Mouse (Mus musculus): Measurements from ENCODE around the gene Catsper1. TPM values are rescaled to one million over a fixed set of nuclear protein-coding genes. Genes with fewer than 3 reads are reported as not detected.
A peak's percentile ranks its signal among the peaks of the same experiment; 100 is the strongest.

The Catsper1 gene
- polyA plus RNA-seq, 1 experiment from 2014 or later: not detected

DNA sequence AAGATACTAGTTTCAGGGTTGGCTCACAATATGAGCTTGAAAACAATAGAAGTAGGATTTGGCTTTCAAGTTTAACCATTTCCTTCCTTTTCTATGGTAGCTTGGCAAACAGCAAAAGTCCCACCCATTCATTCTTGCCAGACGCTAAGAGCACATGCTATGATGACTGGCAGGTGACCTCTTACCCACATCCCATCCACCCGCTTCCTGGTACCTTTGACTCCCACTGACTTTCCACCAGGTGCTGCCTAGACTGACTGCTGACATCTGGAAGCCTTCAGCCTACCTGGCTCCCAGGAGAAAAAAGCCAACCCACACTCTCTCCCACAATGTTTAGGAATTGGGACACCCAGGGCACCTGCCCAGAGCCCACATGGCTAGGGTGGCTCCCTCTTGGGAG is 28.6 kb downstream of the Catsper1 start:
- peaks cover 24% of the 10 kb centered on the region for H3K4me1 ChIP-seq
- peaks cover 34% of the 10 kb centered on the region for H3K36me3 ChIP-seq
- no peak for ATAC-seq (ENCODE audit: low FRiP score, low read depth)
- H3K4me2 ChIP-seq (replicated peaks): no peak overlapping the region
- H3K27ac ChIP-seq: no peak overlapping the region
- no peaks in the 10 kb centered on the region for H3K27me3 ChIP-seq
- no peak overlapping the region for H3K4me3 ChIP-seq
- no peaks in the 10 kb centered on the region for H3K9me3 ChIP-seq
- 94% methylated on average over 2 of the region's 2 CpGs for WGBS
- H3K9ac ChIP-seq: no peak overlapping the region

DNA sequence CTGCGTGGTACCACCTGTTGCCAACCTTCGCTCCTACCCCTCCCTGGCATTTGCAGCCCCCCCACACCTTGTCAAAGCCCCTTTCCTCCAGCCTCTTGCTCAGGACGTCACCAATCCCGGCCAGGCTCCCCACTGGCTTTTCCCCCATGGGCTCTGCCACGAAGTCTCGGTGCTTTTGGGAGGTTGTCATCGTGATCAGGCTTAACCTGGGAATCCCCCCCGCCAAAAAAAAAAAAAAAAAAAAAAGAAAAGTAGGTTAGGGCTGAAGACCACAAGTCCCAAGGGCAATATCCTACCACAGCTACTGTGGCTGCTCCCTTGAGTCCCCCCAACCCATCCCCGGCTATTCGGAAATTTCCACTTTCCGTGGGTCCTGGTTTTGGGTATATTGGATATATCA is 30.2 kb downstream of the Catsper1 start:
- no peaks in the 10 kb centered on the region for H3K27me3 ChIP-seq
- H3K9ac ChIP-seq: peak overlapping the region; percentile 91
- H3K4me1 ChIP-seq: peaks cover 24% of the 10 kb centered on the region
- no peaks in the 10 kb centered on the region for H3K9me3 ChIP-seq
- no peak overlapping the region for H3K27ac ChIP-seq
- peak overlapping the region; percentile 93 for H3K4me2 ChIP-seq (replicated peaks)
- no peak for ATAC-seq (ENCODE audit: low FRiP score, low read depth)
- H3K36me3 ChIP-seq: peaks cover 51% of the 10 kb centered on the region
- 17% methylated on average over 11 of the region's 11 CpGs for WGBS
- peak overlapping the region; percentile 99 for H3K4me3 ChIP-seq

DNA sequence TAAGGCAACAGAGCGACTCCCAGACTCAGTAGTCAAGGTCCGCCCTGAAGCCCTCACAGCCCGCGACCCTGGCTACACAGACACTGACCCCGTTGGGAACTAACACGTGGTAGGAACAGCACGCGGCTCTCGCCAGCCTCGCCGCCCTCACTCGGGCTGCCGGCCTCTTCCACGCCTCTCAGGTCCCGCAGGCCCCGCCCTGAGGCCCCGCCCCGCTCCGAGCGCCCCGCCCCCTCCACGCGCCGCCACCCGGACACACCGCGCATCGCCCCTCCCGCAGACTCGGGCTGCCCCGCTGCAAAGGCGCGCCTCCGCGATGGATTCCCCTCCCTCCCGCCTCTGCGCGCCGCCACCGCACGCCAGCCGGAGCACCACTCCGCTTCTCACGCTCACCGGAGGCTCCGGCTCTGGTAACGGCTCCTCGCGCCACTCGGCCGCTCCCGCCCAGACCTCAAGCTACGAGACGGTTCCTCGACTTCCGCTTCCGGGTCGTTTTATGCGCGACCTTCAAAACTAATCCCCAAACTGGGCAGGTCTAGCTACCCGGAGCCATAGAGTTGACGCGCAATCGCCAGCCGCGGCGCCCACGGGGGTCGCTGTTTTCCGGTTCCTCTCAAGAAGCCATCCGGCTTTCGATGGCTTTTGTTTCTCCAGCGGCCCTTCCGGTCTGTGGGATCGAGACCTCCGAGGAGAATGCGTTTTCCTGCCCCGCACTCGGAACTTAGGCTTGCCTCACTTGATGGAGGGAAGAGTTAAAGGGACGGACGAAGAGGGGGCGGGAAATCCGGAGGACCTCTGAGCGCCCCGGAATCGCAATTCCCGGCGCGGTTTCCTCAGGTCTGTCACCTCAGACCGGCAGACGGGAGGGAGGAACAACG is 30.9 kb downstream of the Catsper1 start, which contains the start of gene Eif1ad:
Eif1ad (plus strand) TSS at position 567 of the 878 bp plus-strand sequence.
- peak; percentile 97 for ATAC-seq (ENCODE audit: low FRiP score, low read depth)
- H3K36me3 ChIP-seq: peaks cover 55% of the 10 kb centered on the region
- no peaks in the 10 kb centered on the region for H3K27me3 ChIP-seq
- peaks cover 24% of the 10 kb centered on the region for H3K4me1 ChIP-seq
- H3K9me3 ChIP-seq: no peaks in the 10 kb centered on the region
- peak within 1 kb of the TSS; percentile 91 for H3K9ac ChIP-seq
- peak within 1 kb of the TSS; percentile 99 for H3K4me3 ChIP-seq
- under 1% methylated on average over 78 of the region's 92 CpGs for WGBS
- H3K4me2 ChIP-seq (replicated peaks): peak within 1 kb of the TSS; percentile 93
- H3K27ac ChIP-seq: peak within 1 kb of the TSS; percentile 95

DNA sequence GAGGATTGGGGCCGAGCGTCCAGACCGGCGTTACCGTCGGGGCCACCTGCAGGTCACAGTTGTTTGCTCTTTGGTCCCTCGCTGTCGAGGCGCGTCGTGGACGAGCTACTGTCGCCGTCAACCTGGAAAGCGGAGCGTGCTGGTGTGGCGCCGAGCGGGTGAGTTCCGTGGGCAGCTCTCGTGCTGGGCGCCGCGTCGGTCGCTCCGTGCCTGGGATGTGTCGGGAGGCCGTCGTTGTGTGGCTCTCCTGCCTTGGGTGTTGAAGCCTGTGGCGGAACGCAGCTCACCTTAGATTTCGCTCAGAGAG is 31.5 kb downstream of the Catsper1 start, which contains the start of gene Banf1:
Banf1 (minus strand) TSS at position 116 of the 307 bp plus-strand sequence.
- peaks cover 24% of the 10 kb centered on the region for H3K4me1 ChIP-seq
- ATAC-seq (ENCODE audit: low FRiP score, low read depth): no peak
- peak within 1 kb of the TSS; percentile 95 for H3K27ac ChIP-seq
- H3K27me3 ChIP-seq: no peaks in the 10 kb centered on the region
- under 1% methylated on average over 29 of the region's 33 CpGs for WGBS
- peak within 1 kb of the TSS; percentile 93 for H3K4me2 ChIP-seq (replicated peaks)
- peaks cover 61% of the 10 kb centered on the region for H3K36me3 ChIP-seq
- peak within 1 kb of the TSS; percentile 99 for H3K4me3 ChIP-seq
- no peaks in the 10 kb centered on the region for H3K9me3 ChIP-seq
- peak within 1 kb of the TSS; percentile 91 for H3K9ac ChIP-seq

GRCm38 (mm10) chr19:5367455-5367854 is 31.9 kb downstream of the Catsper1 start:
- ATAC-seq (ENCODE audit: low FRiP score, low read depth): no peak
- Histone ChIP-seq H3K36me3 (peaks cover 65% of the 10 kb centered on the region), H3K4me2 (replicated peaks) (peak overlapping the region; percentile 93), H3K9ac (peak overlapping the region; percentile 91), H3K27me3 (no peaks in the 10 kb centered on the region), H3K4me3 (peak overlapping the region; percentile 99), H3K4me1 (peaks cover 24% of the 10 kb centered on the region), H3K27ac (peak overlapping the region; percentile 95; the same call in 1 of the 2 replicates), H3K9me3 (no peaks in the 10 kb centered on the region)
- WGBS: 9% methylated on average over 11 of the region's 11 CpGs

GRCm38 (mm10) chr19:5370932-5371331 is 35.4 kb downstream of the Catsper1 start:
- Histone ChIP-seq H3K27ac (no peak overlapping the region), H3K36me3 (peaks cover 63% of the 10 kb centered on the region), H3K4me2 (replicated peaks) (no peak overlapping the region), H3K27me3 (no peaks in the 10 kb centered on the region), H3K9me3 (no peaks in the 10 kb centered on the region), H3K4me1 (peaks cover 15% of the 10 kb centered on the region), H3K4me3 (no peak overlapping the region), H3K9ac (no peak overlapping the region)
- ATAC-seq (ENCODE audit: low FRiP score, low read depth): no peak
- 89% methylated on average over 3 of the region's 3 CpGs for WGBS

GRCm38 (mm10) chr19:5372724-5373123 is 37.2 kb downstream of the Catsper1 start:
- Histone ChIP-seq H3K4me3 (no peak overlapping the region), H3K27ac (no peak overlapping the region), H3K4me1 (peaks cover 11% of the 10 kb centered on the region), H3K9me3 (no peaks in the 10 kb centered on the region), H3K9ac (no peak overlapping the region), H3K36me3 (peaks cover 77% of the 10 kb centered on the region), H3K4me2 (replicated peaks) (no peak overlapping the region), H3K27me3 (no peaks in the 10 kb centered on the region)
- ATAC-seq (ENCODE audit: low FRiP score, low read depth): no peak
- 92% methylated on average over 7 of the region's 7 CpGs for WGBS

DNA sequence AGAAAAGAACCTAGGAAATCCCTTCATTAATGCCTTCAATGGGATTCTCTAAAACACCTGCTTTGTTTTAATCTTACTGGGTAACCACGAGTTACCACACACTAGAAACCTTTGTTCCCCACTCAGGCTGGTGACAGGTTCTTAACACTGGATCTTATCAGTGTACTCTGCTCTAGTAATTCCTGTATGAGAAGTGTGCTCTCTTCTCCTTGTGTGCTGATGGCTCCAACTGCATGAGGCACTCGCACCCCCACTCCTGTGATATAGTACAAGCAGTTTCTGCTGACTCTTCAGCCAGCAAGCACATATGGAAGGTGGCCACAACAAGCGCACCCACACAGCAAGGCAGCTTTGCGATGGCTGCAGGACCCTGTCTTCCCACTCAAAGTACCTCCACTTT is 38.6 kb downstream of the Catsper1 start:
- Histone ChIP-seq H3K27ac (no peak overlapping the region), H3K4me3 (no peak overlapping the region), H3K9ac (no peak overlapping the region), H3K4me2 (replicated peaks) (no peak overlapping the region), H3K4me1 (no peaks in the 10 kb centered on the region), H3K27me3 (no peaks in the 10 kb centered on the region), H3K9me3 (no peaks in the 10 kb centered on the region), H3K36me3 (peaks cover 80% of the 10 kb centered on the region)
- ATAC-seq (ENCODE audit: low FRiP score, low read depth): no peak
- 82% methylated on average over 4 of the region's 4 CpGs for WGBS

GRCm38 (mm10) chr19:5374748-5375147 is 39.2 kb downstream of the Catsper1 start:
- no peak overlapping the region for H3K4me2 ChIP-seq (replicated peaks)
- no peak overlapping the region for H3K9ac ChIP-seq
- no peaks in the 10 kb centered on the region for H3K9me3 ChIP-seq
- no peaks in the 10 kb centered on the region for H3K4me1 ChIP-seq
- no peak for ATAC-seq (ENCODE audit: low FRiP score, low read depth)
- H3K4me3 ChIP-seq: no peak overlapping the region
- peaks cover 80% of the 10 kb centered on the region for H3K36me3 ChIP-seq
- H3K27ac ChIP-seq: no peak overlapping the region
- 76% methylated on average over 4 of the region's 4 CpGs for WGBS
- H3K27me3 ChIP-seq: no peaks in the 10 kb centered on the region

DNA sequence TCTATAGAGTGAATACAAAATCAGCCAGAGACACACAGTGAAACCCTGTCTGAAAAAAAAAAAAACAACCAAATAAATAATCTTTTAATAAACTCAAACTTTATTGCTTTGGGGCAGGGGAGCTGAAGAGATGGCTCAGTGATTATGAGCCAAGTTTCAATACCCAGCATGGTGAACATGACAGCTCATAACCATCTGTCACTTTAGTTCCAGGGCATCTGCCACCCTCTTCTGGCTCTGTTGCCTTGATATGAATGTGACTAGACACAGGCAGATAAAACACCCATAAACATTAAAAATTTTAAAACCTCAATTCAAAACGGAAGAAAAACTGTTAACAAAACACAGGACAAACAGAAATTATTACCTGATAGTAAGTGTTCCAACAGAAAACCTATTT is 41.9 kb downstream of the Catsper1 start:
- Histone ChIP-seq H3K4me2 (replicated peaks) (no peak overlapping the region), H3K9me3 (no peaks in the 10 kb centered on the region)
- 95% methylated on average over 1 of the region's 1 CpGs for WGBS

DNA sequence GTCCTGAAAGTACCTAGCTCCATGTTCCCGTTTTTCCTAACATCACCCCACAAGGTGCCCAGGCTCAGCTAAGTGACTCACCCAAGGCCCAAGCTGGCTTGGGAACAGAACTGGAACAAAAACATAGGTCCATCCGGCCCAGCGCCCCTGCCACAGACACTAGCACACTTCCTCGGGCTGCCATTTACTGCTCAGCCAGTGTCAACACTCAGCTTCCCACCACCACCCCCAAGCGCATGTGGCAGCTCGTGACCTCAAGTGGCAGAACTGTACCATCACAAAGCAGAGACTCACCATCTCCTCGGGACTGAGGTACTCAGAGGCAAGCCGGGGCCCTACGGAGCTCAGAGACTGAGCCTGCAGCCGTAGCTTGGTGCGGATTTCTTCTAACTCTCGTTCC is 47.8 kb downstream of the Catsper1 start:
- Histone ChIP-seq H3K9ac (no peak overlapping the region), H3K36me3 (peaks cover 85% of the 10 kb centered on the region), H3K4me3 (no peak overlapping the region), H3K4me2 (replicated peaks) (no peak overlapping the region), H3K27me3 (no peaks in the 10 kb centered on the region), H3K27ac (no peak overlapping the region), H3K9me3 (no peaks in the 10 kb centered on the region), H3K4me1 (peaks cover 17% of the 10 kb centered on the region)
- ATAC-seq (ENCODE audit: low FRiP score, low read depth): no peak
- 95% methylated on average over 12 of the region's 12 CpGs for WGBS

More for the DNA sequence above, 41.9 kb downstream of the Catsper1 start:
- H3K36me3 ChIP-seq: peaks cover 82% of the 10 kb centered on the region
- no peaks in the 10 kb centered on the region for H3K4me1 ChIP-seq
- H3K9ac ChIP-seq: no peak overlapping the region
- H3K27me3 ChIP-seq: no peaks in the 10 kb centered on the region
- H3K27ac ChIP-seq: no peak overlapping the region
- ATAC-seq (ENCODE audit: low FRiP score, low read depth): no peak
- H3K4me3 ChIP-seq: no peak overlapping the region

DNA sequence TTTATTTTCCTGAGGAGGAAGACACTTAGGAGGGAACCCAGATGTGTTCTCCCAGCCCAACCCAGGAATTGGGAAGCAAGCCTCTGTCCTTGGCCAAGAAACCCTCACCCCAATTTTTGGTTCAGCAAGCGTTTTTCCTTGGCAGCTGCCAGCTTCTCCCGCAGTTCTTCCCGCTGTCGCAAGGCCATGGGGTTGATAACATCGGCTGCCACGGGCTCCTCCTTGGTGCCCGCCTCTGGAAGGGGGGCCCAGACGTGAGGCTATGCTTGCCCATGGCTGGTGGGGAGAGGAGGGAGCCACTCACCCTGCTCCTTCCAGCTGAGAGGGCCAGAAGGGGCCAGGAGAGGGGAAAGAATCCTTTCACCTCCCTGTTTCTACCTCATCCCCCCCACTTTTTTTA is 49.2 kb downstream of the Catsper1 start:
- no peak for ATAC-seq (ENCODE audit: low FRiP score, low read depth)
- Histone ChIP-seq H3K4me3 (no peak overlapping the region), H3K9me3 (no peaks in the 10 kb centered on the region), H3K9ac (no peak overlapping the region), H3K4me2 (replicated peaks) (no peak overlapping the region), H3K36me3 (peaks cover 71% of the 10 kb centered on the region), H3K4me1 (peaks cover 23% of the 10 kb centered on the region), H3K27ac (no peak overlapping the region), H3K27me3 (no peaks in the 10 kb centered on the region)
- 93% methylated on average over 8 of the region's 8 CpGs for WGBS

Measured in limb, embryonic 13.5 days (tissue).